Mouse (Mus musculus) kidney, adult 9 months (tissue): Measurements from ENCODE around the gene Fcrl5.

Source experiments
- DNase-seq: peaks from one replicate; pipeline ENCODE4 v3.0.0; 2022

Fcrl5 gene

GRCm38 (mm10) chr3:87501151-87501550 lies 65.6 kb downstream of the Fcrl5 start:
- no peak for DNase-seq

GRCm38 (mm10) chr3:87502771-87503170 lies 67.2 kb downstream of the Fcrl5 start:
- no peak for DNase-seq

DNA sequence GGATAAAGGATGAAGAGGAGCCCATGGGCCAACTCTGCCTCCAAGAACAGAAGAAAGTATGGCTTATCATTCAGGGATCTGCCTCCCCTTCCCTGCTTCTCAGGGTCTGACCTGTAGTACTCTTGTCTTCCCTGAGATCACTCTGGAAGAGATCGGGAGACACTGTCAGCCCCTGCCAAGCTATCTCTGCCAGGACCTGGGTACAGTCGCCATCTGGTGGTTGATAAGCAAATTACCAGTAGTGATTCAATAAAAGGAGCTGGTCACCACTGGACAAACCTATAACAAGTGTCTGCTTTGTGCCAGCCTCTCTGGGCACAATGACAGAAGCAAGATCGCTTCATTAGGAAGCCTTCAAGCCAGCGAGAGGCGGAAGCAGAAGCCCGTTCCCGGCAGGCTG lies 68.8 kb downstream of the Fcrl5 start:
- DNase-seq = peak; percentile 32

- DNase-seq = no peak
These were observed 69.3 kb downstream of the Fcrl5 start for GRCm38 (mm10) chr3:87504749-87505425.

DNA sequence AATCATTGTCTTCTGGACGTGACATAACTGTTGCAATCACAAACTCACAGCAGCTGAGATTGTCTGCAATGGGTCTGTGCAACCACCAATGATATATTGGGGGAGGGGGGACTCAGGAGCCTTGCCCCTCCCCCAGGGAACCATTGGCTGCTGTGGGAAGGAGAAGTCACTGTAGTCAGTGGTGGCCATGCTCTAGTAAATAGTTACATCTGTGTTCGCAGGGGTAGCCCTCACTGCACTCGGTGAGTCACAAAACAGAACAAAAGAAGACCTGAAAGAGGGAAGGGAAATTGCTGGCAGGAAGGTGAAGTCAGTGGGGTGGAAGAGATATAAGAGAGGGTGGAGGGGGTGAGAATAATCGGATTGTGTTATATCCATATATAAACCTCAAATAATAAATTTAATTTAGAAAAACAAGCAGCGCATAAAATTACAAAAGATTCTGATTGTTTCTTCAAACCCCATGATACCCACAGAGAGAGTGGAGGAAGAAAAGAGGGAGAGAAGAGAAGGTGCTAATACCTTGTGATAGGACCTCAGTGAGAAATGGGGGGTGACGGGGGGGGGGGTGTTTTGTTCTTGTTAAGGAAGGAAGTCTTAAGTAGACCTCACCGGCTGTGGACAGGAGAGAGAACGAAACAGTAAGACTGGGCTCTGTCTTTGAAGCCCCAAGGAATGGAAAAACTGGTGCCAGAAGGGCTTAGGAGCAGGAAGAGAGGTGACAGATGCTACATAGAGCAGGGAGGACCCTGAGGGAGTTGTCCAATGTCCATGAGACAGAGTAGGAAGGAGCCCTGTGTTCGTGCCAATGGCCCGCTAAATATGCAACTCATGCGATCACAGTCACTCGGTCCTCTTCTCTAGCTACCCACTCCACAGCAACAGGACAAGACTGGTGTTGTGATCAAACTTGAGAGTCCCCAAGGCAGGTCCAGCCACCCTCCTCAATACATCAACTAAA lies 71.2 kb downstream of the Fcrl5 start:
- DNase-seq = no peak

DNA sequence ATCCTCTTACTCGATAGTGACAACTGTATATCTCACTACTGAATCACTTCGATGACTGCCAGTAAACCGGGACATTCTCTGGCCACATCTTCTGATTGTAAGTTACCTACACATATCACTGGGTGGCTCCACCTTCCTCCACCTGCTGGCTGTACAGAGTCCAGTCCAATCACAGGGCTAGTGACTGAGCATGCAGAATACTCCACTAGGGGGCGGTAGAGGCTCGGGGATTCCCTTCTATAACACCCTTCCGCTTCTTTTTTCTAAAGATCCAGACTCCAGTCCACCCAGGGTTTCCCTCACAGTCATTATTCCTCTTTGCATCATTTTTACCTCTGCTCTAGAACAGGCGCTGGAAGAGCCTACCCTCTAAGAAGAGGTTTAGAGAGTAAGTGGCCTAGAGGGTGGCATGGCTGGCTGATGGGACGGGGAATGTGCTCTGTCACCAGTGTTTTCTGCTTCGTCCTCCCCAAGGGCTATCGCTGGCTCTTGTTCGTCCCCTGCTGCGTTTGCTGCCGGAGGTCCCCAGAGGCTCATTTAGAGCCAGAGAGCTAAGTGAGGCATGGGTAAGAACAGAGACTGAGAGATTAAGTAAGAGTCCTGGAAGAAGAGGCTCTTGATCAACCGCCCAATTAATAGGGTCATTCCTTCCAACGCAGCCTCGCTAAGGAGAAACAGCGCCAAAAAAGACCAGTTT lies 72.8 kb downstream of the Fcrl5 start:
- peak; percentile 95 for DNase-seq

GRCm38 (mm10) chr3:87509061-87509460 lies 73.5 kb downstream of the Fcrl5 start:
- peak; percentile 90 for DNase-seq

DNA sequence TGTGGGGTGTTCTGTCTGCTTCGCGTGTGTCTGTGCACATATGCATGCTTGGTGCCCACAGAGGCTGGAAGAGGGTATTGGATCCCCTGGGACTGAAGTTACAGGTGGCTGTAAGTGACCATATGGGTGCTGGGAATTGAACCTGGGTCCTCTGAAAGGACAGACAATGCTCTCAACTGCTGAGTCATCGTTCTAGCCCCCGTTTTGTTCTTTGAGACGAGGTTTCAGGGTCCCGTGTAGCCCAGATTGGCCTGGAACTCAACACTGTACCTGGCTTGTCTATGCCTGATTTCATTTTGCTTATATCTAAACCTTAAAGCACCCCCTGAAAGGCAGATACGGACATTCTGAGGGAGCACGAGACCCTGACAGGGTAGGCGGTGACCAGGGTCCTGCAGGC lies 75.3 kb downstream of the Fcrl5 start:
- DNase-seq = no peak

- no peak for DNase-seq
These were observed 76.6 kb downstream of the Fcrl5 start for GRCm38 (mm10) chr3:87511971-87512765.

DNA sequence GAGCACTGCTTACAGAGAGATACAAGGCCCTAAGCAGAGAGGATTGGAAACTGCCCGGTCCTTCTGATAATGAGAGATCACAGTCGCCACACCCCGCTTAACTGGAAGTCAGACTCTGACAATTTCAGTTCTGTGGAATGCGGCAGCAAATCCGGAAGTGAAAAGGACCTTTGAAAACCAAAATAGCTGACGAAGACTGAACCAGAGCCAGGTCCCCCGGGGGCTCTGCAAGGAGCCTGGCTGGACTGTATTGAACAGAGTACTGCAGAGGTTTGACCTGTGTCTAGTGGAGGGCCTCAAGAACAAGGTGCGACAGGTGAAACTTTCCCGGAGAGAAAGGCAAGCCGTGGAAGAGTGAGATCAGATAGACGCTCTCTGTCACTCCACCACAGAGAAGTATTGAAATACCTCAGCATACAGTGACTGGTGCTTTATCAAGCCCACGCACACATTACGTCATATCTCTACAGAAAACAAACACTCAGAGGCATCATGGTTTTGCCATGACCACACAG lies 80.1 kb downstream of the Fcrl5 start:
- DNase-seq = peak; percentile 83

DNA sequence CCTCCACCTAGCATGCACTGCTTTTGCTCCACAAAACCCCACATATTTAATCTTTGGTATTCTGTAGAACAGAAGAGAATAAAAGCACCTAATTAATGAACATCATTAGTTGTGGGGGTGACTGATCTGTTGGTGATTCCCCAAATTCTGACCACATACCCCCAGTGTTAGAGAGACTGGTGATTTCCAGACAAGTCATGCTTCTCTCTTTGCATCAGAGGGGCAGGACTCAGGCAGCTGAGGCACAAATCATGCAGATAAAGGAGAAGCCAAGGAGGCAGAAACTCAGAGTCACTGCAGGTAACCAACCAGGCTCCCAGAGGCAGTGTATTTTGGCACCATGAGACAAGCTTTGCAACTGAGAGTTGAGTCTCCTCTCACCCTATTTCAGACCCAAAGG lies 82.9 kb downstream of the Fcrl5 start:
- no peak for DNase-seq

DNA sequence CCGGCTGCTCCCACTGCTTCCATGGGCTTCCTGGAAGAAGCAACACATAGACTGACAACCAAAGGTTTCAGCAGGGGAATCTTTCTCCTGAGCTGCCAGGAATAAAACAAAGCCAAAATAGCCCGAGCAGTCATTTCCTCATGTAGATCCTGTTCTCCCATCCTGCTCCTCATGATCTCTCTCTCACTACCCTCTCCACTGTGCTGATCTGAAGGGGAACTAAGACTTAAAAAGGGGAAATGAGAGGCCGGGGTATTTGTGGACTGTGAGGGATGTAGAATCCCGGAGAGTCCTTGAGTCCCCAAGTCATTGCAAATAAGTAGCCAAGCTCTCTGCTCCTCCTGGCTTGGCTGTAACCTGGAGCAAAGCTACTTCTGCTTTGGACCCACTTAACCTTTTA lies 85.6 kb downstream of the Fcrl5 start:
- DNase-seq = no peak

- DNase-seq = no peak
These were observed 86.3 kb downstream of the Fcrl5 start for GRCm38 (mm10) chr3:87521833-87522232.

DNA sequence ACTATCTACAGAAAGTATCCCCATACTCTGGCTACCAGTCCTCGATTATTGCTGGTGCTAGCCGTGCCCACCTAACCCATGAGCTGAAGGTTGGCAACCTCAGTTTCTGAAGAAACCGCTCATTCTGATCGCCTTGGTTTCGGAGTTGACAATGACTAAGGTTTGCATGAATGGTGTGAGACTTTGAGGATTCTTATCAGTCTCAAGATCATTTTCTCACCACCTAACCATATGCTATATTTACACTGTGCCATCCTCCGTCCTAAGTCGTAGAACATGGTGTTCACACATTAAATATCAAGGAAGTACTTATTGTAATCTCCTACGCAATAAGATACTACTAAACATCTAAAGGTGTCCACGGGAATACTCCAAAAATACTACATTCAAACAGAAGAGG lies 88.1 kb downstream of the Fcrl5 start:
- no peak for DNase-seq

DNA sequence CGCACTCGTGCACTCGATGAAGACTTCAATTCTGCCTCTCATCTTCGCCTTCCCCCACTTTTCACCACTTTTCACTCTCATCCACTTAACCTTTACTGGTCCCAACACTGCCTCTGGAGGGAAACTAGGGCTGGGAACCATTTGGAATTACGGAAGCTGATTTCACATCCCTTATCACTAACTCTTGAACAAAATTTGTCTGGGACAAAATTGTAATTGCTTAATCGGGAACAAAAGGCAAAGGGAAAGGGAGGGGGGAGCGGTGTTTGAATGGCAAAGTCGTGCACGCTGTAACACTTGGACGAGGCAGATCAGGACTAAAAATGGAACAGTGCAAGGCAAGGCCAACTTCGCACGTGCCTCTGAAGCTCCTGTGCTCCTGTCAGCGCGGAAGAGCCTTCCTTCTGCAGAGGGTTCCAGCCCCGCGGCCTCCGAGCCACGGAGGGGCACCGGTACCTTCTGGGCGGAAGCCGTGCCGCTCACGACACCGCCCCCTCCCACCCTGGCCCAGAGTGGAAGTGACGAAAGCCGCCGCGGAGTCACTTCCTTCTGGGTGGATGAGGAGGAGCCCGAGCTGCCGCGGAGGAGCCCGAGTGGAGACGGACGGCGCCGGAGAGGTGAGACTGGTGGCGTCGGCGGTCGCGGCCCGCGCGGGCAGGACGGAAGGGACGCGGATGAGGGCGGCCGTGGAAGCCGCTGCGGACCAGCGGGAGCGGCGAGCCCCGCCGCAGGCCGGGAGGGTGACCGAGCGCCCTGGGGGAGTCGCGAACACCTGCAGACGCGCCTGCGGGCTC lies 89.7 kb downstream of the Fcrl5 start, which contains the start of gene Etv3:
Gene Etv3, plus strand, starts transcription at position 365 of the 794 bp plus-strand sequence.
- DNase-seq = peak; percentile 88

GRCm38 (mm10) chr3:87525837-87526570 lies 90.4 kb downstream of the Fcrl5 start:
- peak; percentile 37 for DNase-seq

- DNase-seq = no peak
These were observed 91.6 kb downstream of the Fcrl5 start for GRCm38 (mm10) chr3:87527139-87527538.

DNA sequence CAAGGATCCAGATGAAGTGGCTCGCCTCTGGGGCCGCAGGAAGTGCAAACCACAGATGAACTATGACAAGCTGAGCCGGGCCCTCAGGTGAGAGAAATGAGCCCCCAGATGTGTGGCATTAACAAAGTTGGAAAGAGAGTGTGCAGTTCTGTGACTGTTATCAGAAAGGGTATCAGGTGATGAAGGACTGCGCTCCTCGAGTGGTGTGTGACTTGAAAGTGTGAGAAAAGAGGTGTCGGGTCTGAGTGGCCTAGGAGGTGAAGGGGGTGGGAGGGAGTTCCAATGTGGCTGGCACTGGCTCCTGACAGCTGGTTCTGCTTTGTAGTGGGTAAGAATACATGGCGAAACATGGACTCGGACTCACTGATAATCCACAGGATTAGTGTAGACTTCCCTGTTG lies 92.4 kb downstream of the Fcrl5 start:
- no peak for DNase-seq

DNA sequence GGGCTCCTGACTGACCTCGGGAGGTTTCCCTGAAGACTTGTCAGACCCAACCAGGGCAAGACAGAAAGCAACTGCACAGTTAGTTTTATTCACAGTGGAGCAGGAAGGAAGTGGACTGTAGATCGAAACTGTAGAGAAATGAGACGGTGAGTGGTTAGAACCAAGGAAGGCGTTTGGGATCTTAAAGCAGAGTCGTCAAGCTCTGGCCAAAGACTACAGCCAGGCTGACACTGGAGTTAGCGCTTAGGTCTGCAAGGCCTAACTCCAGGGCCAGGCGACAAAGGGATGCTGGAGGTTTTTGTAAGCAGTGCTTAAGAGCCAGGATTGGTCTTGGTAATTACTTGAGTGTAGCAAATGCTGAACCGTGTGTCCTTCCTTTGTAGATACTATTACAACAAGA lies 93.3 kb downstream of the Fcrl5 start:
- no peak for DNase-seq

GRCm38 (mm10) chr3:87529568-87529967 lies 94.0 kb downstream of the Fcrl5 start:
- no peak for DNase-seq

GRCm38 (mm10) chr3:87530234-87530633 lies 94.7 kb downstream of the Fcrl5 start:
- no peak for DNase-seq
